Mouse (Mus musculus): Measurements from ENCODE around the gene Rgma. TPM values are rescaled to one million over a fixed set of nuclear protein-coding genes. Genes with fewer than 3 reads are reported as not detected.

Rgma gene
- total RNA-seq, 2 experiments from 2014 or later = not detected

DNA sequence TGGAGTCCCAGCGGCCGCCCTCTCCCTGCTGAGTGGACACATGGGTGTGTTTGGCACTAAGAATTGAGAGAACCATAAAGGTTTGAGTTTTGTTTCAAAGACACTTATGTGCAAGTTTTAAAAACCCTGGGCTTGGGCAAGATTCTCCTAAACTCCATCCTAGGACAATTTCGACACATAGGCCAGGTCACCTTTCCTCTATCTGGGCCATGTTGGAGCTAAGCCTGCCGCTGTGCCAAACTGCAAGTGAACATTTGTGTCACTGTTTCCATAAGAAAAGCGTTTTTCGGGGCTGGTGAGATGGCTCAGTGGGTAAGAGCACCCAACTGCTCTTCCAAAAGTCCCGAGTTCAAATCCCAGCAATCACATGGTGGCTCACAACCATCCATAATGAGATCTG, 50.1 kb downstream of the Rgma start:
- ATAC-seq (replicated peaks; ENCODE audit: low FRiP score, poor library complexity, severe bottlenecking) = no peak

DNA sequence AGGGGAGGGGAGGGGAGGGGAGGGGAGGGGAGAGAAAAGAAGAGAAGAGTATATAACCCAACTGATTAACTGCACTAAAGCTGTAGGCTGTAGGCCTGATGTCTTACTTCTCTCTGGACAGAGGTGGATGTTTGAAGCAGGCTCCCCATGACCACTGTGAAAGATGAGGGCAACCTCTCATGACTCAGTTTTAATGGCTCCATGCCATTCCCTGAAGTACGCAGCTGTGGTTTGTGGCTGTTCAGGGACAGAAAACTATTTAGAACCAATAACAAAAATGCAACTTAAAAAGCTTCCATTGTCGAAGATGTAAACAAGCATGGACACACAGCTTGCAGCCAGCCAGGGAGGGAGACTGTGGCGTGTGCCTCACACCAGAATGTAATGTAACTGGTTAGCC, 50.9 kb downstream of the Rgma start:
- ATAC-seq (replicated peaks; ENCODE audit: low FRiP score, poor library complexity, severe bottlenecking) = no peak

DNA sequence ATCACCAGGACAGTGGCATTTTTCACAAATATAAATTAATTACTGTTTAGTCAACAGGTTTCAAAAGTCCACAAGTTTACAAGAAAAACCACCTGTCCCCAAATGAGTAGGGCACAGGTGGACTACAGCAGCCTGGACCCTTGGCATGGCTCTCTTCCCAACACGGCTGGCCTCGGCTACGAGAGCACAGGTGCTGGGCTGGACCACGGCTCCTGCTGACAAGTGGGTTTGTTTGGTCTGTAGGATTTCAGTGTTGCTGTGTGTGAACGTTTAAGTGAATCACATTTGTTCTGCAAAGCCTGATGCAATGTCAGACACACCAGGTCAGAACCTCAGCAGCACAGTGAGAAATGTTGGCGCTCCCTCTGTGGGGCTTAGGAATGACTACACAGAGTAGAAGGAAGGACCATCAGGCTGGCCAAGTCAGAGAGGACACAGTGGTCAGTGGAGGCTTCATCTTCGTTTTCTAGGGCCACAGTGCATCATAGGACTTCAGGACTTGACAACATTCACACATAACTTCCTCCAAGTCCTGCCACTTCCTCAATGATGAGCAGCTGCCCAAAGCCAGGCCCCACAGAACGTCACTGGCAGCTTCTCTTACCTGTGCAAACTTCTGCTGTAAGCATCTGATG, 51.6 kb downstream of the Rgma start:
- ATAC-seq (replicated peaks; ENCODE audit: low FRiP score, poor library complexity, severe bottlenecking) = no peak

DNA sequence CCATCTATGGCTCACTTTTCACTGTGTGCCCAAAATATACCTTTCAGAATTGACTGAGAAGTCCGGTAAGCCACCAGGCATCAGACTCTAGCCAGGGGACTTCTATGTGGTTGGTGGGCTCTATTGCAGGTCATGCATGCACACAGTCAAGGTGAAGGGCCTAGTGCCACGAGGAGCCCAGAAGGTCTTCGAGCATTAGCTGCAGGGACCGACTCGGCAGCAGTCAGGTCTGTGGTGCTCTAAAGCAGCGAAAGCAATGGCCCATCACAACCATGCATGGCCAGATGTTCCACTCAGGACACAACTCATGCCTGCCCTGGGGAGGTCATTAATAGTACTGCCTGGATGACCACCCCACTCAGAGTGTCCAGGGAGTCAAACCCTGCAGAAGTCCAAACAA, 52.5 kb downstream of the Rgma start:
- ATAC-seq (replicated peaks; ENCODE audit: low FRiP score, poor library complexity, severe bottlenecking) = no peak

DNA sequence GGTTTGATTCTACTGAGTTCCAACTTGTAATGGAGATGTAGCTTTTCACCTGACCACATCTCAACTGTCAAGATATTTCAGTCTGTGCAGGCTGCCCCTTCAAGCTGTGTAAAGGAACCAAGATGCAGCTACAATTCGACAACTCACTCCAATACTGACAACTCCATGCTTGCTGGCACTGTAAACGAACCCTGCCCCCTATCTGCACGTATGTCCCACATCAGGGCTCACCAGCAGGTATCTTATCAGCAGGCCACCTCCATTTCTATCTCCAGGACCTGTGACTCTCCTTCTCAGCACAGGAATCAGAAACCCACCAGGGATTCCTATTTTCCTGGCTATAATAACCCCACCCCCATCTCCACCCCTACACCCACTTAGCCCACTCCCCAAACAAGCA, 53.2 kb downstream of the Rgma start:
- no peak for ATAC-seq (replicated peaks; ENCODE audit: low FRiP score, poor library complexity, severe bottlenecking)

DNA sequence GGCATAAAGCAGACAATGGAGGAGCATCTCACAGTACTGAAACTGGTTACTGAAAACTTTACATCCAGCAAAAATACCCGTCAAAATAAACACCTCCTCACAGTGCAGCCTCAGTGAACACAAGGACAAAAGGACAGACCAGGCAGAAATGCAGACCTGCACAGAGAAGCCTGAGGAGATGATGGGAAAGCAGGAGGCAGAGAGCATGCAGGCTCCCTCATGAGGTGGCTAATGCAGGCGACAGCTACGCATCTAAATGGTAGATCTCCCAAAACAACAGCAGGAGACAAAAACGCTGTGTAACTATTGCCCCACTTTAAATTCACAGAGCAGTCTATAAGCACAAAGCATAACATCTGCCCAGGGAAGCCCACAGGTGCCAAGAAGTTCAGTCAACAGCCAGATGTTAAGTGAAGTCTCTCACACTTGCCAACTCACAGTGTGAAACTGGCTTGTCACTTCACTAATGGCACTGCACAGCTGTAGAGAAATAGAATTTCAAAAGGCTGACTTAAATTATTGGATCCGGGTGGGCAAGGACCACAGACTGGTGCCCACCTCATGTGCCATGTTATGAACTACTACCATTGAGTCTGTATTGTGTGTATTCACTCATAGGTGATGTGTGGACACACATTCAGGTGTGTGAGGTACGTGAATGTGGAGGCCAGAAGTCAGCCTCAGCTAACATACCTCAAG, 58.5 kb downstream of the Rgma start:
- no peak for ATAC-seq (replicated peaks; ENCODE audit: low FRiP score, poor library complexity, severe bottlenecking)

DNA sequence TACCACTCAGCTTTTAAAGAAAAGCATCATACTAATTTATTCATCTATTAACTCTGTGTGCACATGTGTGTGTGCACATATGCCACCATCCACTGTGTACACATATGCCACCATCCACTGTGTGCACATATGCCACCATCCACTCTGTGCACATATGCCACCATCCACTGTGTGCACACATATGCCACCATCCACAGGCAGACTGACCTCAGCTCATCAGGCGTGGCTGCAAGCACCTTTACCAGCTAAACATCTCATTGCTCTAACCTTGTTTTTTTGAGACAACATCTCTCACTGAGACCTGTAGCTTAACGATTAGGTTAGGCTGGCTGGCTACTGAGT, 59.0 kb downstream of the Rgma start:
- ATAC-seq (replicated peaks; ENCODE audit: low FRiP score, poor library complexity, severe bottlenecking) = 0 out of 2 replicates have a peak, but pooled peaks have one; percentile 46

DNA sequence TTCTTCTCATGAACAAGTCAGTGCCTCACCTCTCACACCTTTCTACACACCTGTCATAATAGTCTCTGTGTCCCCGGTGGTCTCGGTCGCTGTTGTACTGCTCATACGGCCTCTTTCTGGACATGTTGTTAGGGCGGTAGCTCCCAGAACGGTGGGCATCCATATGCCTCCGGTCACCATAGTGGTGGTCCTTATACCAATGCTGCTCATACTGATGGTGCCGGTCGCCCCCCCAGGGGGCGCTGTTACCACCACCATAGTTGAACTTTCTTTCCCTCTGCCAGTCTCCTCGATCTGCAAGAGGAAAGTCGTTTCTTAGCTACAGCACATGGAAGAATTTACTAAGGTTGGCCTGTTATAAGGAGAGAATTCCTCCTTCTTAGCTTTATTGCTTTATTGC, 60.4 kb downstream of the Rgma start:
- ATAC-seq (replicated peaks; ENCODE audit: low FRiP score, poor library complexity, severe bottlenecking) = no peak

DNA sequence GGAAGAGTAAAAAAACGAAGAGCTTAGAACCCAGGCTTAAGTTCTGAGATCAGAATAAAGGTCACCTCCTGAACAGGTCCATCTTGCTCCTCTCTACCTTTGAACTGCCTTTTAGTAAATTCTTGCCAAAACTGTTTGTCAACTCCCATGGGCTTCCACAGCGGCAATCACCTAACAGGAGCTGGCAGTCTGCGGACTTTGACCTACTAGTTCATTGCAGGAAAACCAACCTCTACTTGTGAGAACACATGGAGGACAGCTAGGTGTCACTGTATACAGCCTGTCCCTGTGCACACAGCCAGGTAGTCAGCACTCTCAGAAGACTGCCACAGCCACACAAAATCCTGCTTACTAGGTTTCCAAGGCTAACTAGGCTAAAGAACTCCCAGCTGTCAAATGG, 66.5 kb downstream of the Rgma start:
- no peak for ATAC-seq (replicated peaks; ENCODE audit: low FRiP score, poor library complexity, severe bottlenecking)

DNA sequence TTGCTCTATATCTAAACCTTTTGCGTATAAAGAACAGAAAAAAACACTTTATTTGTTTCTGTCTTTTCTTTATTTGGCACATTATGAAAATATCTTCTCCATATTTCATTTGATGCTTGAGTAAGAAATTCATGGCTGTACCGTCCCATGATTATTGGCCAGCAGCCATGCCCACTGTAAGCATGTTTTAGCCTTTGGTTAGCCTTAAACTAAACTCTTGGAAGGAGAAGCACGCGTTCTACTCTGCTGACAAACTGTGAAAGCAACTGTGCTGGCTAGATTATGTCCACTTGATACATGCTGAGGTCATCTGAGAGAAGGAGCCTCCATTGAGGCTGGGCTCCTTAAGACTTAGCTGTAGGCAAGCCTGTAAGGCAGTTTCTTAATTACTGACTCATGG, 66.9 kb downstream of the Rgma start:
- ATAC-seq (replicated peaks; ENCODE audit: low FRiP score, poor library complexity, severe bottlenecking) = no peak

DNA sequence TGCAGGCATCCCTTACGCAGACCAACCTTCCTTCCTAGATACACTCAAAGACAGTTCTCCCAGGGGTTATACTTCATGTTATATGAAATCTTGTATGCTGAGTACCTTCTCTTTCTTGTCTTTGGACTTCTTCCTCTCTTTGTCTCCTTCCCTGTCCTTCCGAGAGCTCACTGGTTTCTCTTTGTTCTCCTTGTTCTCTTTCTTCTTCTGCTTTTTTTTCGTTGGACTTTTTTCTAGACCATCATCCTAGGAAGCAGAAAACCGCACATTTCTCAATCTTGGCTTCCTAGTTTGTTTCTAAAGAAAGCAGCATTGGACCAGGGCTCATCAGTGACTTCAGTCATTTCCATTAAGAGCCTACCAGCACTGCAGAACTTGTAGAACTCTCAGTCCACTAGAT, 76.3 kb downstream of the Rgma start:
- ATAC-seq (replicated peaks; ENCODE audit: low FRiP score, poor library complexity, severe bottlenecking) = no peak

DNA sequence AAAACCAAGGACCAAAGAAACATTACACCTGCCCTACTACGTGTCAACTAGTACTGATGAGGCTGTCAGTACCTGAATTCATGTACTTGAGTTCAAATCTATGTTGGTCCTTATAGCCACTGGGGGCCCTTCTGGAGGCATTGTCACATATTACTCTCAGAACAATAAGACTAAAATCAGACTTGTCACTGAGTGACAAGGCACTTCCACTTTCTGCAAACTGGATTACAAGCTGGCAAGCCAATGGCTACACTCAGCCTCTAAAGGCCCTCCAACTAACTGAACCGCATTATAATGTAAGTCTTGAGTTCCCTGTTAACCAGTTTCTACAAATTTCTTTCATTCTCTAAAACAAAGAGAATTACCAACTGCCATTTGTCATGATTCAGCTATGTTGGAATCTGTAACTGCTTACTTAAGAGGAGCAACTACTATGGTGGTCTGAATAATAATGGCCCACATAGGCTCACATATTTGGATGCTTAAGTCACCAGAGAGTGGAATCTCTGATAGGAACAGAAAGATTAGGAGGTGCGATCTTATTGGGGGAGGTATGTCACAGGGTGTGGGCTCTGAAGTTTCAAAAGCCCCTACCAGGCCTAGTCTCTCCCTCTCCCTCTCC, 77.0 kb downstream of the Rgma start:
- no peak for ATAC-seq (replicated peaks; ENCODE audit: low FRiP score, poor library complexity, severe bottlenecking)

DNA sequence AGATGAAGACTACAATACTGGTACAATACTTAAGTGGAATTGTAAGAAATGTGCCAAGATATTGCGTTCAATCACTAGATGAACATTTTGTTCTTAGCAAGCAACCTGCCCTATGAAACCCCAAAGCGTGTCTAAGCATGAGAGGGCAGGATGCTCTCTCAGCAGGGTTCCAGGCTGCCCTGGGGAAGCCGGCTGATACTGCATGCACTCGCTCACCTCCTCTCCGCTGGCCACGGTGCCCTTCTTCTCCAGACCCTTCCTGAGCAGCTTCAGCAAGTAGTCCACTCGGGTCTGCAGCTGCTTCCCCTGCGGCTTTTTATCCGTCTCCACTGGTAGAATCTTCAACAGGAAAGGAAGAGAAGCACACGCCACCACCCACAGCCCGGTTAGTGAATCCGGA, 78.8 kb downstream of the Rgma start:
- ATAC-seq (replicated peaks; ENCODE audit: low FRiP score, poor library complexity, severe bottlenecking) = no peak

DNA sequence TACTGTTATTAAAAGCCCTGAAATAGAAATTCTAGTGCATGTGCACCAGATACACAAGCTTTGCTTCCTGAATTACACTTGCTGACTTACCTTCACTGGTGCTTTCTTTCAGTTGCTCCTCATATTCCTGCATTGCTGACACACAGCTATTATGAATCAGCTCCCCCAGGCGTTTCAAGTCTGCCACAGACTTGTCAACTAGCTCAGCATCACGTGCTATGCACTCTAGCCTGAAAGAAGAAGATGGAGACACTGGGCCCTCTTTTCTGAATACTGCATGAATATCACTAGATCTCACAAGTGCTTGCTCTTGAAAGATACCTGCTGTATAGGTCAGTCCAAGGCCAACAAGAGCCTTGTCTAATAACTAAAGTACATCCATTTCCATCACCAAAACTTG, 88.2 kb downstream of the Rgma start:
- no peak for ATAC-seq (replicated peaks; ENCODE audit: low FRiP score, poor library complexity, severe bottlenecking)

DNA sequence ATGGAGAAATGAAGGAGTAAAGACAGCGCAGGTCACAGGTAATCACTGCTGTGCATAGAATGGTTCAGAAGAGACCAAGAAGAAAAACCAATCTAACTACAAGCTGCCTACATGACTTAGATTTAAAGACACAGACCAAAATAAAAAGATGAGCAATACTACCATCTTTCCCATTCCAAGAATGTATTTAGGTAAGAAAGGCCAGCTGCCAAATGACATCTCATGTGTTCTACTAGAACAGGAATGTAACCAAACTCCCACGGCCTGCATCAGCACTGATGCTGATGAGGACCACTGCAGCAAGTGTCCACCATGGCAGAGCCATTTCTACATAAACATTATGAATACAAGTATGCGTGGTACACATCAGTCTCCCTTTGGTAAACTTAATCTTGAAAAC, 92.4 kb downstream of the Rgma start:
- ATAC-seq (replicated peaks; ENCODE audit: low FRiP score, poor library complexity, severe bottlenecking) = no peak

Other genes starting within 250 kb of the Rgma start
- gene Chd2, start 166.3 kb downstream of the Rgma start, total RNA-seq (2015; ENCODE audit: low replicate concordance) = 125 and 149 TPM in 2 replicates
- 546 and 581 TPM in 2 replicates for gene Chd2, start 166.3 kb downstream of the Rgma start, total RNA-seq (2017; ENCODE audit: low replicate concordance)

Measured in erythroblast, adult 5-6 weeks (primary cell).